Mouse (Mus musculus): Measurements from ENCODE around the gene Atp1a1. TPM values are rescaled to one million over a fixed set of nuclear protein-coding genes. Genes with fewer than 3 reads are reported as not detected.

Gene Atp1a1
- total RNA-seq (2021) = 768 and 861 TPM in 2 replicates
- long read RNA-seq, transcript Atp1a1-201 (23 exons, 3,679 nt) = major isoform, 16 of 63 reads
- long read RNA-seq, partial matches to known transcripts = 15 of 63 reads
- long read RNA-seq, other reads (novel, unspliced or antisense) = 32 of 63 reads

DNA sequence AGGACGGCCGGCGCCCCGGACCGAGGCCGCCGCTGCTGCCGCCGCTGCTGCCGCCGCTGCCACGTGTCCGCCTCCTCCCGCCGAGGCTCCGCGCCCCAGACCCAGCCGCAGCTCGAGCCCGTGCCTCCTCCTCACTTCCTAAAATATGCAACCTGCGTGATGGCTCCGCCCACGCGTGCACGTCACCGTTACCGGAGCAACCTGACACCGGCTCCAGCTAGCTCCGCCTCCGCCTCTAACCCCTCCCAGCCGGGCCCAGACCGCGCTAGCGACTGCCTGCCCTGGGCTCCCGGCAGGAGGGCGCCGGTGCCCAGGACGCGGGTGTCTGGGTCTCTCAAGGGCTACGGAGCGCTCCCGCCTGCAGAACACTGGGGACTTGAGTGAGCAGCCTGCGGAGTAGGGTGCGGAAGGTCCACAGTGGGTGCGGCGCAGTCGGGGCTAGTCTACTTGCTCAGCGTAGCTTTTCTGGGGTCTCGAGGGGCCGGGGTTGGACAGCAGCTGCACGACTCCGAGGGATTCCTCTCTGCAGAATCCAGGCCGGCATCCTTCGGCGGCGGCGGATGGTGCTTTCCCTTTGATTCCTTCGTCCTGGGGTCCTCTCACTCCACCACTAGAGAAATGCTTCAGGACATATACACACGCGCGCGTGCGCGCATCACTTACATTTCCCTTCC, at the start of gene Atp1a1:
Atp1a1 (minus strand) TSS at position 135 of the 674 bp plus-strand sequence.
- peak; percentile 99 for DNase-seq

- no peak for DNase-seq
These were observed 49.0 kb upstream of the Atp1a1 start for GRCm38 (mm10) chr3:101653446-101653845.

GRCm38 (mm10) chr3:101652967-101653366, 48.5 kb upstream of the Atp1a1 start:
- no peak for DNase-seq

GRCm38 (mm10) chr3:101650328-101650727, 45.8 kb upstream of the Atp1a1 start:
- DNase-seq = no peak

GRCm38 (mm10) chr3:101649271-101649670, 44.8 kb upstream of the Atp1a1 start:
- no peak for DNase-seq

GRCm38 (mm10) chr3:101648096-101648793, 43.8 kb upstream of the Atp1a1 start:
- DNase-seq = no peak

DNA sequence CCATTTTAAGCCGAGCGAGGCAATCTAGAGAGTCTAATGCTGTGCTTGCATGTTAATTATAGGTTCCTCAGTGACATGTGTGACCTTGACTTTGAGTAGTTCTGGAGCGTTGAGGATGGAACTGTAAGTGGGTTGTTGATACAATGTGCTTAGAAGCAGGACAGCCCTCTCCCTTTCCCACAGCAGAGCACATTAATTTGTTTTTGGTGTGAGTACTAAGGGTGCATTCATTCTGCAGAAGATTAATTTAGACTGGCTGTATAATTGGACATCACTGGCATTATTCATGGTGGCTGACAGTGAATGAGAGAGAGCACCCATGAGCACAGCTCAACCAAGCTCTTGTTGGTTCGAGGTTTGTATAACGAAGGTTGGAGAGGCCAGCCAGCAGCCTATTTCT, 42.3 kb upstream of the Atp1a1 start:
- DNase-seq = no peak

GRCm38 (mm10) chr3:101645569-101646106, 41.2 kb upstream of the Atp1a1 start:
- DNase-seq = no peak

DNA sequence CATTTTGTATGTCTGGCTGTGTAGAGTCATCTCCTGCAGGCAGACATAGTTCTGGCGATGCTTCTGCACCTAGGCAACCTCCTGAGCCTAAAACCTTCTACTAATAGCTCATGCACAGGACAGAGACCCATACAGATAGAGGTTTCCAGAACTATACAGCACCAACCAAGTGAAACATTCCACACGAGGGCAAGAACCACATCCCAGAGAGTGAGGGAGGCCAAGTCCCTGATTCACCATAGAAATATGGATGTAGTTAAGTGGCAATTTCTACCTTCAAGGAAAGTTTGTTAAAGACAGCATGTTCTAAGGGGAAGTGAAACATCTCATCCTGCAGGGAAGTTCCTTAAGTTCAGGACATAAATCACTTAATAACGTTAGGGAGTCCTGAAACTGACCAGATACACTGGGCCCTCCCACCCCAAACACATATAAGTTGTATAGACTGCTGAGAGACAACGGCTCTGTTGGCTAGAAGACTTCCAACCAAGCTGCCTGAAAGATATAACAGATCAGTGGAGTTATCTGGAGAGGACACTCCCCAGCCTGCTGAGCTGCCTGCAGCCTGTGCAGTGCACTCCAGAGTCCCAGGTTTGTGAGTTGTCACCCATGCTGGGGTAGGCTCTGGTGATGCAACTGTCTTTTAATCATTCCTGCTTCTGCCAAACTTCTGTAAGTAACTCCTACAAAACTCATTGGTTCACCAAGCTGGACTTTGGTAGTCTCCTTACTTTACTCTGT, 39.7 kb upstream of the Atp1a1 start:
- DNase-seq = no peak

GRCm38 (mm10) chr3:101643264-101643663, 38.8 kb upstream of the Atp1a1 start:
- DNase-seq = no peak

- no peak for DNase-seq
These were observed 33.7 kb upstream of the Atp1a1 start for GRCm38 (mm10) chr3:101638223-101638622.

GRCm38 (mm10) chr3:101636510-101636909, 32.0 kb upstream of the Atp1a1 start:
- DNase-seq = no peak

GRCm38 (mm10) chr3:101636086-101636485, 31.6 kb upstream of the Atp1a1 start:
- DNase-seq = no peak

- no peak for DNase-seq
These were observed 29.8 kb upstream of the Atp1a1 start for GRCm38 (mm10) chr3:101634141-101634900.

DNA sequence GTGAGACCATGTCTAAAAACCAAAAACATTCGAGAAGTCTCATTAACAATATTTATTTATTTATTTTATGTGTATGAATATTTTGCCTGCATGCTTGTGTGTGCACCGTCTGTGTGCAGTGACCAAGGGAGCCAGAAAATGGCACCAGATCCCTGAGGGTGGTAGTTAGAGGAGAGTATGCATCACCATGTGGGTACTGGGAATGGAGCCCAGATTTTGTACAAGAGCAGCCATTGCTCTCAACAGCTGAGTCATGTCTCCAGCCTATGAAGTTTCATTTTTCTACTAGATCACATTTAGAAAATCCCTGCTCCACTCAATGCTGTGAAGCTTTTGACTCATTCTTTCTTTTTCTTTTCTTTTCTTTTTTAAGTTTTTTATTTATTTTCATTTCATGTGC, 23.8 kb upstream of the Atp1a1 start:
- no peak for DNase-seq

GRCm38 (mm10) chr3:101624287-101624686, 19.8 kb upstream of the Atp1a1 start:
- DNase-seq = no peak

GRCm38 (mm10) chr3:101619017-101619416, 14.5 kb upstream of the Atp1a1 start:
- DNase-seq = no peak

- no peak for DNase-seq
These were observed 14.0 kb upstream of the Atp1a1 start for GRCm38 (mm10) chr3:101618505-101618904.

- DNase-seq = no peak
These were observed 13.0 kb upstream of the Atp1a1 start for GRCm38 (mm10) chr3:101617451-101617850.

GRCm38 (mm10) chr3:101617007-101617406, 12.5 kb upstream of the Atp1a1 start:
- DNase-seq = no peak

GRCm38 (mm10) chr3:101615856-101616255, 11.4 kb upstream of the Atp1a1 start:
- DNase-seq = no peak

All from adrenal gland, postnatal 25 days (tissue).